In genomic region chrX:12082736-12083135, GRCm38 (mm10) we compare ENCODE assay signal across 16 mouse cellular contexts.
DNase-seq lines count a peak whose midpoint lies in the region; ATAC-seq and TF ChIP-seq lines count a peak whose summit lies in the region.
"Had no signal": no experiment of that assay in that cellular context is flagged by ENCODE, and none has a peak within 500 bp of the region (broad histone marks: within the 10 kb centered on the region; RNA-seq: fewer than 3 reads in every experiment).

No protein-coding gene starts in this region.

- peak; percentile 54 to 69 for DNase-seq in cerebellum, postnatal 25 days
- DNase-seq in cerebellum, adult 8-10 months, result no peak
- no peak for DNase-seq in kidney, adult 9 months
- DNase-seq in G1E (ENCODE audit: low spot score) (no peak), adipocyte (ENCODE audit: low spot score) (no peak)
- no peak for DNase-seq in limb, embryonic 10.5 days (ENCODE audit: low spot score)
- DNase-seq: heart, adult 11 months; heart, postnatal 14 days; layer of hippocampus, postnatal 36 days; thymus, adult 2 months had no signal

- H3K4me2 ChIP-seq in kidney, embryonic 15.5 days, result no peak overlapping the region
- H3K4me2 ChIP-seq: neural tube, embryonic 13.5 days had no signal

- peaks cover 59% of the 10 kb centered on the region for H3K4me1 ChIP-seq in kidney, embryonic 15.5 days
- peaks cover 34% of the 10 kb centered on the region for H3K4me1 ChIP-seq in G1E (ENCODE audit: insufficient read depth, low read depth, low read length)
- H3K4me1 ChIP-seq in limb, embryonic 10.5 days, result peaks cover 73% of the 10 kb centered on the region

- peak overlapping the region; percentile 22; the same call in 1 of the 2 replicates for H3K27ac ChIP-seq in kidney, embryonic 15.5 days
- H3K27ac ChIP-seq in limb, embryonic 10.5 days, result 0 out of 2 replicates have a peak overlapping the region, but pooled peaks have one; percentile 30
- H3K27ac ChIP-seq: kidney, postnatal 0 days; neural tube, embryonic 13.5 days had no signal

- no peaks in the 10 kb centered on the region for H3K36me3 ChIP-seq in kidney, embryonic 15.5 days
- H3K36me3 ChIP-seq in G1E (replicated peaks), result peaks cover 4% of the 10 kb centered on the region
- H3K36me3 ChIP-seq in limb, embryonic 10.5 days, result no peaks in the 10 kb centered on the region
- H3K36me3 ChIP-seq: neural tube, embryonic 13.5 days had no signal

- peaks cover 99% of the 10 kb centered on the region for H3K27me3 ChIP-seq in kidney, embryonic 15.5 days
- H3K27me3 ChIP-seq in G1E (ENCODE audit: insufficient read depth, low read length), result no peaks in the 10 kb centered on the region
- H3K27me3 ChIP-seq in limb, embryonic 10.5 days (ENCODE audit: low read depth, poor library complexity, severe bottlenecking), result peaks cover 100% of the 10 kb centered on the region

- TF ChIP-seq CTCF in G1E (IDR thresholded peaks at IDR 0.05; ENCODE audit: low read depth, low read length), result no peak

- 13% methylated on average over 16 of the region's 16 CpGs for WGBS in kidney, embryonic 15.5 days
- 9% methylated on average over 16 of the region's 16 CpGs for WGBS in limb, embryonic 10.5 days

- H3K4me3 ChIP-seq in kidney, embryonic 15.5 days (replicated peaks), result no peak overlapping the region
- H3K4me3 ChIP-seq in G1E (ENCODE audit: low read depth, low read length), result peak overlapping the region; percentile 58; the same call in 1 of the 2 replicates
- no peak overlapping the region for H3K4me3 ChIP-seq in limb, embryonic 10.5 days
- H3K4me3 ChIP-seq: erythroblast, embryonic 14.5 days; neural tube, embryonic 13.5 days had no signal

- no peak for ATAC-seq in kidney, embryonic 15.5 days (replicated peaks; ENCODE audit: low FRiP score)
- no peak for ATAC-seq in G1E (ENCODE audit: extremely low read depth, insufficient number of reproducible peaks, low FRiP score, poor library complexity, severe bottlenecking)
- no peak for ATAC-seq in megakaryocyte, adult 5-6 weeks (ENCODE audit: poor library complexity, severe bottlenecking)
- ATAC-seq: midbrain, embryonic 16.5 days had no signal

- H3K9me3 ChIP-seq in kidney, embryonic 15.5 days (replicated peaks), result no peaks in the 10 kb centered on the region
- no peaks in the 10 kb centered on the region for H3K9me3 ChIP-seq in G1E (replicated peaks)
- H3K9me3 ChIP-seq in limb, embryonic 10.5 days (replicated peaks), result no peaks in the 10 kb centered on the region
- H3K9me3 ChIP-seq: neural tube, embryonic 13.5 days had no signal

- H3K9ac ChIP-seq in kidney, embryonic 15.5 days, result no peak overlapping the region
- H3K9ac ChIP-seq: neural tube, embryonic 13.5 days had no signal

Comparison
In these comparisons a context has a peak if more than half of its experiments do, and no peak if none do; other contexts are left out.
1. DNase-seq: peak in cerebellum, postnatal 25 days (2 of 2); none in cerebellum, adult 8-10 months (single experiment), kidney, adult 9 months (single experiment), G1E (single experiment), limb, embryonic 10.5 days (single experiment) and adipocyte (single experiment).